In genomic region chr5:47052942-47053341, GRCm38 (mm10) we compare ENCODE assay signal across 14 mouse cellular contexts.
A peak's percentile ranks its signal among the peaks of the same experiment; 100 is the strongest.
DNase-seq lines count a peak whose midpoint lies in the region; ATAC-seq lines count a peak whose summit lies in the region.
"Had no signal": no experiment of that assay in that cellular context is flagged by ENCODE, and none has a peak within 500 bp of the region (broad histone marks: within the 10 kb centered on the region; RNA-seq: fewer than 3 reads in every experiment).

No protein-coding gene starts in this region.

- peaks cover 15% of the 10 kb centered on the region for H3K4me1 ChIP-seq in midbrain, embryonic 10.5 days
- no peaks in the 10 kb centered on the region for H3K4me1 ChIP-seq in midbrain, embryonic 15.5 days

- intact Hi-C loops in heart, postnatal 25 days (cut with DNase I), result no loop called here
- intact Hi-C loops in heart, postnatal 10 days (cut with DNase I), result no loop called here

- H3K9me3 ChIP-seq in midbrain, embryonic 10.5 days (replicated peaks), result no peaks in the 10 kb centered on the region
- no peaks in the 10 kb centered on the region for H3K9me3 ChIP-seq in midbrain, embryonic 15.5 days

- no peak overlapping the region for H3K9ac ChIP-seq in midbrain, embryonic 15.5 days

- WGBS in midbrain, embryonic 10.5 days, result 24% methylated on average over 3 of the region's 3 CpGs
- WGBS in midbrain, embryonic 15.5 days, result 27% methylated on average over 3 of the region's 3 CpGs

- no peak overlapping the region for H3K27ac ChIP-seq in midbrain, embryonic 10.5 days (replicated peaks)
- H3K27ac ChIP-seq in midbrain, embryonic 15.5 days, result no peak overlapping the region
- H3K27ac ChIP-seq: gastrocnemius, adult 2 months had no signal

- H3K27me3 ChIP-seq in midbrain, embryonic 10.5 days (ENCODE audit: low read depth, poor library complexity, severe bottlenecking), result no peaks in the 10 kb centered on the region
- H3K27me3 ChIP-seq in midbrain, embryonic 15.5 days (replicated peaks), result no peaks in the 10 kb centered on the region

- peak; percentile 9 for DNase-seq in heart, adult 8-10 months (ENCODE audit: low spot score)
- no peak for DNase-seq in heart, postnatal 25 days (ENCODE audit: low spot score)
- peak; percentile 33 for DNase-seq in midbrain, embryonic 10.5 days (ENCODE audit: low spot score)
- peak; percentile 14 to 20 for DNase-seq in heart, postnatal 10 days
- DNase-seq in lung, postnatal 36 days, result peak; percentile 1
- DNase-seq in gastrocnemius, postnatal 4 days (ENCODE audit: low spot score in 2 of 2), result no peak
- no peak for DNase-seq in spleen, postnatal 4 days (ENCODE audit: low spot score in 2 of 2)
- DNase-seq: adrenal gland, adult 8-10 months; gastrocnemius, adult 2 months; right cerebral cortex, adult 18-20 months; thymus, postnatal 25 days had no signal

- H3K36me3 ChIP-seq in midbrain, embryonic 10.5 days, result no peaks in the 10 kb centered on the region
- H3K36me3 ChIP-seq in midbrain, embryonic 15.5 days (replicated peaks), result no peaks in the 10 kb centered on the region

- H3K4me3 ChIP-seq in midbrain, embryonic 10.5 days, result no peak overlapping the region
- no peak overlapping the region for H3K4me3 ChIP-seq in midbrain, embryonic 15.5 days
- H3K4me3 ChIP-seq: gastrocnemius, adult 2 months had no signal

- no peak overlapping the region for H3K4me2 ChIP-seq in midbrain, embryonic 15.5 days

- no peak for ATAC-seq in midbrain, embryonic 15.5 days (replicated peaks)
- ATAC-seq: hindbrain, embryonic 16.5 days; Patski had no signal

Comparison
In these comparisons a context has a peak if more than half of its experiments do, and no peak if none do; other contexts are left out.
1. DNase-seq: peak in heart, adult 8-10 months (single experiment), midbrain, embryonic 10.5 days (single experiment), heart, postnatal 10 days (2 of 2) and lung, postnatal 36 days (single experiment); none in heart, postnatal 25 days (single experiment), gastrocnemius, postnatal 4 days (0 of 2) and spleen, postnatal 4 days (0 of 2).